Mouse (Mus musculus): ENCODE data around the gene Syvn1. TPM values are rescaled to one million over a fixed set of nuclear protein-coding genes. Genes with fewer than 3 reads are reported as not detected.

Gene Syvn1
- polyA plus RNA-seq, 1 experiment, result 47.1 TPM

GRCm38 (mm10) chr19:6076564-6077393 lies 30.4 kb downstream of the Syvn1 start, which contains the start of gene Vps51:
Gene Vps51 (minus strand): TSS chr19:6077231.
- TF ChIP-seq CTCF (IDR thresholded peaks at IDR 0.05; ENCODE audit: insufficient read depth, low read length) (no peak), POLR2A (IDR thresholded peaks at IDR 0.05; ENCODE audit: borderline replicate concordance, extremely low read depth, low read depth, low read length) (peak; percentile 60; the same call in 1 of the 2 replicates)
- under 1% methylated on average over 33 of the region's 33 CpGs for WGBS
- Histone ChIP-seq H3K4me3 (replicated peaks; ENCODE audit: extremely low read depth, low read depth, low read length) (peak within 1 kb of the TSS; percentile 80), H3K4me1 (ENCODE audit: control insufficient read depth, insufficient read depth, low read length) (peaks cover 6% of the 10 kb centered on the region)
- DNase-seq, result peak; percentile 84

GRCm38 (mm10) chr19:6079983-6080480 lies 33.7 kb downstream of the Syvn1 start, which contains the start of gene Tmem262:
Gene Tmem262 (plus strand): TSS chr19:6080033.
- no peak within 1 kb of the TSS for H3K4me3 ChIP-seq (replicated peaks; ENCODE audit: extremely low read depth, low read depth, low read length)
- H3K4me1 ChIP-seq (ENCODE audit: control insufficient read depth, insufficient read depth, low read length), result peaks cover 13% of the 10 kb centered on the region
- no peak for DNase-seq
- TF ChIP-seq CTCF (IDR thresholded peaks at IDR 0.05; ENCODE audit: insufficient read depth, low read length) (no peak), POLR2A (IDR thresholded peaks at IDR 0.05; ENCODE audit: borderline replicate concordance, extremely low read depth, low read depth, low read length) (no peak)
- WGBS, result 91% methylated on average over 12 of the region's 12 CpGs

GRCm38 (mm10) chr19:6082156-6082555 lies 35.8 kb downstream of the Syvn1 start, which contains the start of gene Gm28374:
Gene Gm28374 (minus strand): TSS chr19:6082256.
- TF ChIP-seq CTCF (IDR thresholded peaks at IDR 0.05; ENCODE audit: insufficient read depth, low read length), result no peak
- TF ChIP-seq POLR2A (IDR thresholded peaks at IDR 0.05; ENCODE audit: borderline replicate concordance, extremely low read depth, low read depth, low read length), result no peak
- DNase-seq, result no peak
- H3K4me1 ChIP-seq (ENCODE audit: control insufficient read depth, insufficient read depth, low read length), result peaks cover 7% of the 10 kb centered on the region
- WGBS, result 84% methylated on average over 9 of the region's 9 CpGs
- H3K4me3 ChIP-seq (replicated peaks; ENCODE audit: extremely low read depth, low read depth, low read length), result no peak within 1 kb of the TSS

- WGBS, result under 1% methylated on average over 58 of the region's 58 CpGs
- TF ChIP-seq POLR2A (IDR thresholded peaks at IDR 0.05; ENCODE audit: borderline replicate concordance, extremely low read depth, low read depth, low read length) (peak; percentile 76; the same call in 1 of the 2 replicates), CTCF (IDR thresholded peaks at IDR 0.05; ENCODE audit: insufficient read depth, low read length) (no peak)
- peak; percentile 96 for DNase-seq
Measured at GRCm38 (mm10) chr19:6084478-6085248, 38.3 kb downstream of the Syvn1 start, which contains the start of the genes Zfpl1 and Cdca5. Gene Zfpl1 (minus strand): TSS chr19:6084956. Gene Cdca5 (plus strand): TSS chr19:6084983.

GRCm38 (mm10) chr19:6085417-6085879 lies 39.1 kb downstream of the Syvn1 start:
- WGBS, result under 1% methylated on average over 17 of the region's 17 CpGs
- peak overlapping the region; percentile 43 for H3K4me3 ChIP-seq (replicated peaks; ENCODE audit: extremely low read depth, low read depth, low read length)
- peak; percentile 23 for DNase-seq
- H3K4me1 ChIP-seq (ENCODE audit: control insufficient read depth, insufficient read depth, low read length), result peaks cover 7% of the 10 kb centered on the region
- TF ChIP-seq POLR2A (IDR thresholded peaks at IDR 0.05; ENCODE audit: borderline replicate concordance, extremely low read depth, low read depth, low read length) (no peak), CTCF (IDR thresholded peaks at IDR 0.05; ENCODE audit: insufficient read depth, low read length) (no peak)

More at GRCm38 (mm10) chr19:6084478-6085248, 38.3 kb downstream of the Syvn1 start, which contains the start of the genes Zfpl1 and Cdca5:
- H3K4me1 ChIP-seq (ENCODE audit: control insufficient read depth, insufficient read depth, low read length), result peaks cover 7% of the 10 kb centered on the region
- peak within 1 kb of the TSS; percentile 94 for H3K4me3 ChIP-seq (replicated peaks; ENCODE audit: extremely low read depth, low read depth, low read length)

DNA sequence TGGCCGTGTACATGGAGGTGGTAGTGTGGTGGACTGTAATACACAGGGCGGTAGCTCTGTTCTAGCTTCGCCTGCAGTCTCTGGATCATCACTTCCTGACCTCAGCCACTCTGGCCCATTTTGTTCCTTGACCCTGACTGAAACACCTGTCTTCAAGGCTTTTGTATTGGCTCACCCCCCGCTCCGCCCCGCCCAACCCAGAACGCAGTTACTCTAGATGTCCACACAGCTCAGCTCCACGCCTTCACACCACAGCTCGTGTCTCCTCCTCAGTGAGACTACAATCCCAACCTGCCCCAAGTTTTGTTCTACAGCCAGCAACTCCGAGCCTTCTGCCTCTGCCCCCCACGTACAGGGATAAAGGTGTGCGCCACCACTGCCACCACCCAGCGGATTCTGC lies 42.5 kb downstream of the Syvn1 start:
- Histone ChIP-seq H3K4me1 (ENCODE audit: control insufficient read depth, insufficient read depth, low read length) (peaks cover 4% of the 10 kb centered on the region), H3K4me3 (replicated peaks; ENCODE audit: extremely low read depth, low read depth, low read length) (no peak overlapping the region)
- no peak for DNase-seq
- 94% methylated on average over 13 of the region's 13 CpGs for WGBS
- no peak for TF ChIP-seq POLR2A (IDR thresholded peaks at IDR 0.05; ENCODE audit: borderline replicate concordance, extremely low read depth, low read depth, low read length)
- no peak for TF ChIP-seq CTCF (IDR thresholded peaks at IDR 0.05; ENCODE audit: insufficient read depth, low read length)

DNA sequence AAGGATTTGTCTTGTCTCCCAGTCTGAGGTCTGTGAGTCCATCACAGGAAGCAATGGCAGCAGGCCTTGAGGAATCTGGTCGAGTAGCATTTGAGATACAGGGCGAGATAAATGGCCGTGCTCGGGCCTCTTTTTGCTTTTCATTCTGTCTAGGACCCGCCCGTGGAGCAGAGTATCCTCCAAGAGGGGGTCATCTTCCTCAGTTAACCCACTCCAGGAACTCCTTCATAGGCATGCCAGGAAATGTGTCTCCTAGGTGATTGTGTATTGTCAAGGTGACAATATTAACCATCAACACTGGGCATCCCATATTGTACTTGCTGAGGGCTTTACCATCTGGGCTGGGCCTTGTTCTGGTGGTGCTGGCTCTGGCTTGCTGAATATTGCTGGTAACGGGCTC lies 47.7 kb downstream of the Syvn1 start, which contains the start of gene AC131692.1:
TSS of gene AC131692.1 (plus strand) at position 301 of the 400 bp plus-strand sequence.
- no peak for TF ChIP-seq POLR2A (IDR thresholded peaks at IDR 0.05; ENCODE audit: borderline replicate concordance, extremely low read depth, low read depth, low read length)
- TF ChIP-seq CTCF (IDR thresholded peaks at IDR 0.05; ENCODE audit: insufficient read depth, low read length), result no peak

GRCm38 (mm10) chr19:6097847-6098246 lies 51.5 kb downstream of the Syvn1 start:
- Histone ChIP-seq H3K4me3 (replicated peaks; ENCODE audit: extremely low read depth, low read depth, low read length) (no peak overlapping the region), H3K4me1 (ENCODE audit: control insufficient read depth, insufficient read depth, low read length) (no peaks in the 10 kb centered on the region)
- DNase-seq, result no peak
- WGBS, result 77% methylated on average over 3 of the region's 3 CpGs
- TF ChIP-seq CTCF (IDR thresholded peaks at IDR 0.05; ENCODE audit: insufficient read depth, low read length), result no peak
- no peak for TF ChIP-seq POLR2A (IDR thresholded peaks at IDR 0.05; ENCODE audit: borderline replicate concordance, extremely low read depth, low read depth, low read length)

More for the DNA sequence above, 47.7 kb downstream of the Syvn1 start, which contains the start of gene AC131692.1:
- no peak for DNase-seq
- WGBS, result 81% methylated on average over 7 of the region's 7 CpGs
- no peak within 1 kb of the TSS for H3K4me3 ChIP-seq (replicated peaks; ENCODE audit: extremely low read depth, low read depth, low read length)
- H3K4me1 ChIP-seq (ENCODE audit: control insufficient read depth, insufficient read depth, low read length), result no peaks in the 10 kb centered on the region

- Histone ChIP-seq H3K4me3 (replicated peaks; ENCODE audit: extremely low read depth, low read depth, low read length) (no peak overlapping the region), H3K4me1 (ENCODE audit: control insufficient read depth, insufficient read depth, low read length) (no peaks in the 10 kb centered on the region)
- WGBS, result 55% methylated on average over 6 of the region's 6 CpGs
- no peak for DNase-seq
- TF ChIP-seq POLR2A (IDR thresholded peaks at IDR 0.05; ENCODE audit: borderline replicate concordance, extremely low read depth, low read depth, low read length), result no peak
- TF ChIP-seq CTCF (IDR thresholded peaks at IDR 0.05; ENCODE audit: insufficient read depth, low read length), result no peak
Measured at GRCm38 (mm10) chr19:6101186-6101585, 54.8 kb downstream of the Syvn1 start.

All from lung, adult 2 months (tissue).